Mouse (Mus musculus) ovary, postnatal 10 days (tissue): Measurements from ENCODE around the gene Esrrg.

Experiments used
- DNase-seq: peaks from one replicate; pipeline ENCODE4 v3.0.0; 2022; ENCODE audit warnings: low spot score

Esrrg gene

DNA sequence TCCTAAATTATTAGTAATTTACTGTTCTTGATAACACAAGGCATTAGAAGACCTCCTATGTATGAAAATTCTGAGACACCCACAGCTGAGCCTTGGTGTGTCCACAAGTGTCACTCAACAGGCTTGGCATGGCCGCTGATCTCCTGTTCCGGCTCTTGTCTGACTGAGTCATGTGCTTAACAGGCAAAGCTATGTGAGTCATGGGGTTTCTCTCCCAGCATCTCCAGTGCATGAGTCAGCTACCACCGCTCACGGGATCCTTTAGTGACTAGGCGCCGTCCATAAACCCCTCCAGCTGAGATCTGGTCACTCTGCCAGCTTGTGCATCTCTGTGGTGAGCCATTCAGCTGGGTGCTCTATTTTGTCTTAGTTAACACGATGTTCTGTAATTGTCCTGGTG, 302.1 kb downstream of the Esrrg start:
- DNase-seq: no peak

DNA sequence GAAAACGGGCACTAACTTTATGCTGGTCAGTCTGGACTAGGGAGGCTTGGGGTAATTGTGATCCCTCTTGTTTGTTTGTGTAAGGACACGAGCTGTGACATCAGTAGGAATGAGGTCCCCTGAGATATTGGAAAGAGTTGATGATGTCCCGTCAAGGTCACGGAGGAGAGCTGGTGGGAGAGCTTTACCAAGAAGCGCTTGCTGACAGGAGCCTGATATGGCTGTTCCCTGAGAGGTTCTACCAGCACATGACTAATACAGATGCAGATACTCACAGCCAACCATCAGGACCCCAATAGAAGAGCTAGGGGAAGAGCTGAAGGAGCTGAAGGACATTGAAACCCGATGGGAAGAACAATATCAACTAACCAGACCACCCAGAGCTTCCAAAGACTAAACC, 302.6 kb downstream of the Esrrg start:
- DNase-seq: no peak

DNA sequence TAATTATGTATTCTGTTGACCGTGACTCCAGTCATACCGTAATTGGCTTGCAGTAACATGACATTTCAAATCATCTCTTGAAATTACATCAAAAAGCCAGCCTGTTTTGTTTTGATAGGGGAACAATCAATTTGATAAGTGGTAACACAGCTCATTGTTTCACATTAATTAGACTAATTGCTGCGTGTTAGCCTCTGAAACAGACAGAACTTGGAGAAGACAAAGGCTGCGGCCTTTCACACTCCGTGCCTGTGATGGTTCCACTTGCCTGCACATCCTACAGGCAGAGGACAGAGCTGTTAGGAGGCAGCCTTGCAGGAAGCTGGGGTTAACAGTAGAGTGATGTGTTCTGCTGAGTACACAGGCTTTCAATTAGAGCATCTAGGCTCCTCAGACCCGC, 309.7 kb downstream of the Esrrg start:
- no peak for DNase-seq

GRCm38 (mm10) chr1:187918939-187919338, 310.3 kb downstream of the Esrrg start:
- DNase-seq: no peak

GRCm38 (mm10) chr1:187920156-187920777, 311.7 kb downstream of the Esrrg start:
- DNase-seq: no peak

- no peak for DNase-seq
Measured at GRCm38 (mm10) chr1:187931146-187931545, 322.6 kb downstream of the Esrrg start.

GRCm38 (mm10) chr1:187938652-187939051, 330.1 kb downstream of the Esrrg start:
- DNase-seq: no peak

DNA sequence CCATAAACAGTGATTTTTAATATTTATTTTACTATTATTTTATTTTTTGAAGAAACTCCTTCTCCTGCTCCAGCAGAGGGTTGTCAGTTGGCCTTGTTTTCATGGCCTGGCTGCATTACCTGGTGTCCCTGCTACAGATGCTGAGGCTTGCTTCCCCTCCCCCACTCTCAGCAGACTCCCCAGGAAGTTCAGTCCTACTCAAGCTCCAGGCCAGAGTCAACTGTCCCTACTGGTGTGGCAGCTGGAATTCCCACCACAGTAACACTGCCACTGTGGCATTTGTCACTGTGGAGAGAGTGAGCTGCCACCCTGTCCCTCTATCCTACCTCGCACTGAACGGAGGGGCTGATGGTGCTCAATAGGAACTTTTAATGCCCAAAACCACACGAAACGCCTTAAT, 330.5 kb downstream of the Esrrg start:
- no peak for DNase-seq

GRCm38 (mm10) chr1:187951506-187951905, 342.9 kb downstream of the Esrrg start:
- DNase-seq: no peak

- DNase-seq: no peak
Measured at GRCm38 (mm10) chr1:187956702-187957101, 348.1 kb downstream of the Esrrg start.

GRCm38 (mm10) chr1:187959192-187959591, 350.6 kb downstream of the Esrrg start:
- DNase-seq: no peak

- DNase-seq: no peak
Measured at GRCm38 (mm10) chr1:187961452-187961851, 352.9 kb downstream of the Esrrg start.

DNA sequence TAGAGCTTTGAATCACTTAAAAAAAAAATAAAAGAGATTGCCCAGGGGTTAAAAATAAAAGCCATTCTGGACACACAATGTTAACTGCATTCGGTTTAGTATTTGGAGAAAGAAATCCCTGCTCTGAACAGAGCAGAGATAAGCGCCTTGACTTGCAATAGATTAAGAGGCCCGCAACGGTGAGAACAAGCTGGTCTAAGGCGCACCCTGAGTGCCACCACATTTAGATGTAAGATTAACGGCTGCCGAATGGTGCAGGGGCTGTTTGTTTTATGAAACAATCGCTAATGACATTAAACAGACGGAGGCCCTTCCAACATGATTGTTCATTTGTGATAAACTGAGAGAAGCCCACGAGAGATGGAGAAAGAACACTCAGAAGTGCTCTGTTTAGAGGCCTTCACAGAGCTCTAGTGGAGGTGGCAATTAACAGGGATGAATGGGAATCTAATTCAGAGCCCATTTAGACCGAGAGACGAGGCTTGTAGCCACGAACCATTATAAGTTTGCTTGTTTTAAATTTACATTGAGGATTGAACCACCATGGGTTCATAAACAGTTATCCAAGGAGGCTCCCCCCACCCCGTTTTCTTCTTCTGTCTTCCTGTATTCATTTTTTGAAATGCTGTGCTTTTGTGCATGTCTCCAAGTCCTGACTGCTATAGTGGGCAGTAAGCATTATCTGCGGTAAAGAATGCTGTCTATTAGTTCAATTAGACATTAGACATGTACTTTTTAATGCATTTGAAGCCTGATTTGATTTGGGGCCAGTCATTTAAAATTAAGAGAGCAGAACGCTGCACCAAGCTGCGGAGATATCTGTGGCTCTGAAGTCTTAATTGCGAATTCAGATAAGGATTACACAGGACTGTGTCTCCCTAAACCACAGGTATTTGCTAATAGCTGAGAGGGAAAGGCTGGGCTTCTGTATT, 356.5 kb downstream of the Esrrg start:
- DNase-seq: no peak

- no peak for DNase-seq
Measured at GRCm38 (mm10) chr1:187965921-187966320, 357.3 kb downstream of the Esrrg start.

- no peak for DNase-seq
Measured at GRCm38 (mm10) chr1:187968379-187968778, 359.8 kb downstream of the Esrrg start.

- no peak for DNase-seq
Measured at GRCm38 (mm10) chr1:187969491-187969890, 360.9 kb downstream of the Esrrg start.

GRCm38 (mm10) chr1:187974396-187974795, 365.8 kb downstream of the Esrrg start:
- peak; percentile 8 for DNase-seq

DNA sequence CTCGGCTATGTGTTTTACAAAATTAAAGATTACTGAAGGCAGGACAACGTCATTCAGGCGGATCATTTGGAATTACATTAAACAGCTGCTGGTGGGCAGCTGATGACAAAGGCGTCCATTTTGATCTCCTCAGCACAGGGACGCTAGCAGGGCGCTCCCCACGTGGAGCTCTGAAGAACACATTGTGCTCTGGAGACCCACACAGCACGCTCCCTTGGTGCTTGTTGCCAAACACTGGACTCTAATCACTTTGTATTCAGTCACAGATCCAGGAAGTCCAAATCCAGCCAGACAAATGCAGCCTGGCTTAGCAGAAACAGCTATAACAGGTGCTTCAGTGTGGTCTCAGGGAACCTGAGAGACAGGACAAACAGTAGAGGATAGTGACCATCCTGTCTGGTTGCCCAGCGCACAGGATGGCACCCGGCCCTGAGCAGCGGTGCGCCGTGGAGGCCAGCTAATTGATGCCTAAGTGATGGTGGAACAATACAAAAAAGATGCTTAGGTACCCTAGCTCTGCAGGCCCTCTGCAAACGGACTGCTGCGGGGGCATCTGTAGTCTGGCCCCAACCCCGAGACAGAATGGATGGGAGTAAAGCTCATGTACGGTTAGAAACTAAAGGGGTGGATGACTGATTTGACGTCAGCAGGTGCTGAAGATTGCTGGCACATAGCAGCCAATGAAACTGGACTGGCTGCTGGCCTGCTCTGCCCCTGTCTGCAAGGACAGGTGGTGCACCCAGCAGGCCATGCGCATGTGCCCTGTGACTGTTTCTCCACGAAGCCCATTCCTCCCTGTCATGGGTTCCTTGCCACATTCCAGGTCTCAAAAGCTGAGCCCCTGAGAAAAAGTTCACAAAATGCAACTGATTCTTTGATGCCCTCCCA, 367.1 kb downstream of the Esrrg start:
- DNase-seq: no peak

DNA sequence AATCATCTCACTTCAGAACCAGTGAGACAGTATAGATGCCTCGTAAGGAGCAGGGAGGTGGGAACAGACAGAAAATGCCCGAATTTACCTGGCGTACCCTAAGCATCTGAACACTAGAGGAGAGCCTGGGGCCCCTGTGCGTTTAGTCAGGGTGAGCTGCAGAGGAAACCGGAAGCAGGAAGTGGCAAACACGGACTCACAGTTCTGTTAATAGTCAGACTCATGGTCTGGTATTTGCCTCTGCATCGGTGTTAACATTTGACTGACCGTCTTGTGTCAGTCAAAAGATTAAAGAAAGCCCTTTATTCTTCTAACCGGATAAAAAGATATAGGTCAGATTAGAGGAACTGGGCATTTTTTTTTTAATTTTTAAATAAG, 367.8 kb downstream of the Esrrg start:
- DNase-seq: no peak

DNA sequence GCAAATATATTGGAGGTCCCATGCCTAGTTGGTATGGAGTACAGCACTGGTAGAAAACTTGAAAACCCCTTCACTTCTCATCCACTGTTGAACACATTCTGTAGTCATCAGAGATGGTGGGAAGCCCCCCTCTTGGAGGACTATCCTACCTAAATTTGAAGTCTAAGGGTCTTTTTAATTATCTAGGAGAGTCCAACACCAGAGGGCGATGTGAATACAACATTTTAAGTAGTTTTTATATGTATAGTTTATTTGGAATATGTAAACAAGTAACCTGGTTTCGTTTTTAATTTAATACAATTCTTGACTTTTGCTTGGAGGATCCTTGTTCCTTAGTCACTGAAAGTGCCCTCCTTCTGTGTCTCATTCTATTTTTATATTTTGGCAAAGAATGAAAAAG, 372.4 kb downstream of the Esrrg start:
- DNase-seq: no peak

DNA sequence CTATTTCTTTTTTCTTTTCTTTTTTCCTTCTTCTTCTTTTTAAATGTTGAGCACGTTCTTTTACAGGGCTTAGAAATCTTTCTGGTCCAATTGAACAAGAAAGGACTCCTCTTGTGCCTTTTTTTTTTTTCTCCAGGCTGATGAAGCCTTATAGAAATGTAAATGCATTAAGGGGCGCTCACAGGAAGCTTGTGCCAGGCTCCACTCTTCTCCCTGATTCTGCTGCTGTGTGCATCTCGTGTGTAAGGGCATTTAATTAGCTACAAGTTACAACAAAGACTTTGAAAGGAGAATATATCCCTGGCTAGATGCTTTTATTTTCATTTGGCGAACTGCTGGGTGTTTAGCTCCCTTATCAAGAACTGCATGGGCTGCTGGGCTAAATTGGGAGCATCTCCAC, 374.6 kb downstream of the Esrrg start:
- DNase-seq: no peak

- DNase-seq: no peak
Measured at GRCm38 (mm10) chr1:187990161-187990560, 381.6 kb downstream of the Esrrg start.
